Mouse (Mus musculus): Measurements from ENCODE around the gene Gm13694.
"Not testable (repeated sequence)": the region's sequence is repeated elsewhere in the genome, so short reads cannot be mapped to it uniquely, and the experiment has no call there.

GRCm38 (mm10) chr2:83955393-83955792, 23.3 kb upstream of the Gm13694 start, which contains the start of gene Gm13698:
- TF ChIP-seq POLR2A, CTCF (IDR thresholded peaks at IDR 0.05; ENCODE audit: extremely low read depth, insufficient read depth, low read length): not testable (repeated sequence)

All from cortical plate, adult 2 months (tissue).